Mouse (Mus musculus): ENCODE results near the gene Pars2.

DNA sequence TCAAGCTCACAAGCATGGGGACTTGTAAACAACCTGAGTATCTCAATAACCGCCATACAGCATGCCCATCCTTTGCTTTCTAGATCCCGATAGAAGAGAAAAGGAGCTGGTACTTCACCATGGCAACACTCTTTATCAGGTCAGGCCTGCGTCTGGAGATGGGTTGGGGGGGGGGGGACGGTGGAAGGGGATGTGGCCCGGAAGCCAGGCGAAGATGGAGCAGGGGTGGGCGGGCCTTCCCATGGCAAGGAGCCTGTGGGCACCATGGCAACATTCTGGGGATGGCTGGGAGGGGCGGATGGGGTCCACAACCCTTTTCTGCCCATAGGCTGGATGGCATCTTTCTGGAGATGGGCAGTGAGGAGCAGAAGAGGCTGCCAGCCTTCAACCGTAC lies 16.8 kb upstream of the Pars2 start:
- TF ChIP-seq POLR2A (IDR thresholded peaks at IDR 0.05; ENCODE audit: low read depth, low read length) (no peak), CTCF (IDR thresholded peaks at IDR 0.05; ENCODE audit: borderline replicate concordance, insufficient read depth, low read length) (no peak)
